Mouse (Mus musculus): ENCODE results near the gene Cwc25.

DNA sequence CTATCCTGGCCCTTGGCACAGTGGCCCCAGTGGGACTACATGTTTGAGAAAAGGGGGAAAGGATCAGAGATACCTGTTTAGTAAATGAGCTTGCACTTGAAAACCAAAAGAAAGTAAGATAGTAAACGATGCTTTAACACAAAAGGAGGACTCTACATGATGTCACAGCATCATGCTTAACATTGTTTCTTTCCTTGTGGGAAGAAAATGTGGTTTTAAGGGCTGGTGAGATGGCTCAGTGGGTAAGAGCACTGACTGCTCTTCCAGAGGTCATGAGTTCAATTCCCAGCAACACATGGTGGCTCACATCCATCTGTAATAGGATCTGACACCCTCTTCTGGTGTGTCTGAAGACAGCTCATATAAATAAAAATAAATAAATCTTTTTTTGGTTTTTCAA, 8.2 kb downstream of the Cwc25 start:
- TF ChIP-seq POLR2A (IDR thresholded peaks at IDR 0.05; ENCODE audit: low read depth, low read length) (no peak), CTCF (IDR thresholded peaks at IDR 0.05; ENCODE audit: borderline replicate concordance, insufficient read depth, low read length) (no peak)

Measured in embryonic fibroblast, embryonic 13.5 days (primary cell).